Mouse (Mus musculus): Measurements from ENCODE around the gene Capg. TPM values are rescaled to one million over a fixed set of nuclear protein-coding genes. Genes with fewer than 3 reads are reported as not detected.

Capg gene
- polyA plus RNA-seq, 1 experiment from 2014 or later, result 75.8 TPM

GRCm38 (mm10) chr6:72552171-72553078, 8.2 kb downstream of the Capg start:
- H3K36me3 ChIP-seq (ENCODE audit: control insufficient read depth, insufficient read depth, low read length), result no peaks in the 10 kb centered on the region
- no peaks in the 10 kb centered on the region for H3K9me3 ChIP-seq (ENCODE audit: control insufficient read depth, low read length)
- H3K9ac ChIP-seq (ENCODE audit: low read length), result peak overlapping the region; percentile 64
- H3K4me3 ChIP-seq (ENCODE audit: low read length), result peak overlapping the region; percentile 51
- H3K27me3 ChIP-seq (ENCODE audit: control insufficient read depth, insufficient read depth, low read depth, low read length), result no peaks in the 10 kb centered on the region
- ATAC-seq (ENCODE audit: low read depth), result peak; percentile 97
- H3K4me2 ChIP-seq (ENCODE audit: low read depth, low read length), result peak overlapping the region; percentile 74
- H3K27ac ChIP-seq (ENCODE audit: low read length), result peak overlapping the region; percentile 89
- peaks cover 15% of the 10 kb centered on the region for H3K4me1 ChIP-seq (replicated peaks; ENCODE audit: control insufficient read depth, insufficient read depth, low read length)
- 14% methylated on average over 27 of the region's 27 CpGs for WGBS

GRCm38 (mm10) chr6:72553079-72553412, 8.9 kb downstream of the Capg start:
- peaks cover 15% of the 10 kb centered on the region for H3K4me1 ChIP-seq (replicated peaks; ENCODE audit: control insufficient read depth, insufficient read depth, low read length)
- H3K4me2 ChIP-seq (ENCODE audit: low read depth, low read length), result peak overlapping the region; percentile 74
- no peaks in the 10 kb centered on the region for H3K9me3 ChIP-seq (ENCODE audit: control insufficient read depth, low read length)
- no peak; the same call in 1 of the 2 replicates for ATAC-seq (ENCODE audit: low read depth)
- H3K27ac ChIP-seq (ENCODE audit: low read length), result peak overlapping the region; percentile 89
- WGBS, result 13% methylated on average over 8 of the region's 8 CpGs
- no peaks in the 10 kb centered on the region for H3K27me3 ChIP-seq (ENCODE audit: control insufficient read depth, insufficient read depth, low read depth, low read length)
- no peaks in the 10 kb centered on the region for H3K36me3 ChIP-seq (ENCODE audit: control insufficient read depth, insufficient read depth, low read length)
- H3K9ac ChIP-seq (ENCODE audit: low read length), result peak overlapping the region; percentile 64
- H3K4me3 ChIP-seq (ENCODE audit: low read length), result peak overlapping the region; percentile 51

GRCm38 (mm10) chr6:72560801-72561200, 16.6 kb downstream of the Capg start:
- H3K9ac ChIP-seq (ENCODE audit: low read length), result no peak overlapping the region
- whole genome bisulfite sequencing, result 57% methylated on average over 8 of the region's 8 CpGs
- ATAC-seq (ENCODE audit: low read depth), result no peak

GRCm38 (mm10) chr6:72562486-72562885, 18.3 kb downstream of the Capg start:
- no peak for ATAC-seq (ENCODE audit: low read depth)
- Histone ChIP-seq H3K27ac (ENCODE audit: low read length) (no peak overlapping the region), H3K4me3 (ENCODE audit: low read length) (no peak overlapping the region), H3K9me3 (ENCODE audit: control insufficient read depth, low read length) (no peaks in the 10 kb centered on the region), H3K4me2 (ENCODE audit: low read depth, low read length) (no peak overlapping the region), H3K4me1 (replicated peaks; ENCODE audit: control insufficient read depth, insufficient read depth, low read length) (no peaks in the 10 kb centered on the region), H3K36me3 (ENCODE audit: control insufficient read depth, insufficient read depth, low read length) (no peaks in the 10 kb centered on the region; the same call in 1 of the 2 replicates), H3K27me3 (ENCODE audit: control insufficient read depth, insufficient read depth, low read depth, low read length) (no peaks in the 10 kb centered on the region), H3K9ac (ENCODE audit: low read length) (peak overlapping the region; percentile 1; the same call in 1 of the 2 replicates)
- 50% methylated on average over 6 of the region's 6 CpGs for WGBS

More at GRCm38 (mm10) chr6:72560801-72561200, 16.6 kb downstream of the Capg start:
- H3K36me3 ChIP-seq (ENCODE audit: control insufficient read depth, insufficient read depth, low read length), result no peaks in the 10 kb centered on the region
- no peaks in the 10 kb centered on the region for H3K9me3 ChIP-seq (ENCODE audit: control insufficient read depth, low read length)
- no peak overlapping the region for H3K27ac ChIP-seq (ENCODE audit: low read length)
- H3K4me1 ChIP-seq (replicated peaks; ENCODE audit: control insufficient read depth, insufficient read depth, low read length), result no peaks in the 10 kb centered on the region
- no peaks in the 10 kb centered on the region for H3K27me3 ChIP-seq (ENCODE audit: control insufficient read depth, insufficient read depth, low read depth, low read length)
- no peak overlapping the region for H3K4me2 ChIP-seq (ENCODE audit: low read depth, low read length)
- no peak overlapping the region for H3K4me3 ChIP-seq (ENCODE audit: low read length)

GRCm38 (mm10) chr6:72562894-72563293, 18.7 kb downstream of the Capg start:
- Histone ChIP-seq H3K9ac (ENCODE audit: low read length) (peak overlapping the region; percentile 1; the same call in 1 of the 2 replicates), H3K27ac (ENCODE audit: low read length) (no peak overlapping the region)
- 68% methylated on average over 5 of the region's 5 CpGs for WGBS

GRCm38 (mm10) chr6:72565506-72565905, 21.3 kb downstream of the Capg start:
- H3K27me3 ChIP-seq (ENCODE audit: control insufficient read depth, insufficient read depth, low read depth, low read length), result no peaks in the 10 kb centered on the region
- H3K4me2 ChIP-seq (ENCODE audit: low read depth, low read length), result no peak overlapping the region
- no peak overlapping the region for H3K9ac ChIP-seq (ENCODE audit: low read length)
- no peaks in the 10 kb centered on the region for H3K4me1 ChIP-seq (replicated peaks; ENCODE audit: control insufficient read depth, insufficient read depth, low read length)
- peaks cover 3% of the 10 kb centered on the region; the same call in 1 of the 2 replicates for H3K36me3 ChIP-seq (ENCODE audit: control insufficient read depth, insufficient read depth, low read length)
- H3K9me3 ChIP-seq (ENCODE audit: control insufficient read depth, low read length), result no peaks in the 10 kb centered on the region
- no peak overlapping the region for H3K27ac ChIP-seq (ENCODE audit: low read length)
- no peak for ATAC-seq (ENCODE audit: low read depth)
- 60% methylated on average over 7 of the region's 7 CpGs for WGBS
- H3K4me3 ChIP-seq (ENCODE audit: low read length), result no peak overlapping the region

More at GRCm38 (mm10) chr6:72562894-72563293, 18.7 kb downstream of the Capg start:
- ATAC-seq (ENCODE audit: low read depth), result no peak
- H3K36me3 ChIP-seq (ENCODE audit: control insufficient read depth, insufficient read depth, low read length), result no peaks in the 10 kb centered on the region; the same call in 1 of the 2 replicates
- no peaks in the 10 kb centered on the region for H3K27me3 ChIP-seq (ENCODE audit: control insufficient read depth, insufficient read depth, low read depth, low read length)
- H3K4me3 ChIP-seq (ENCODE audit: low read length), result no peak overlapping the region
- no peaks in the 10 kb centered on the region for H3K9me3 ChIP-seq (ENCODE audit: control insufficient read depth, low read length)
- no peaks in the 10 kb centered on the region for H3K4me1 ChIP-seq (replicated peaks; ENCODE audit: control insufficient read depth, insufficient read depth, low read length)
- no peak overlapping the region for H3K4me2 ChIP-seq (ENCODE audit: low read depth, low read length)

GRCm38 (mm10) chr6:72566044-72566443, 21.9 kb downstream of the Capg start:
- H3K36me3 ChIP-seq (ENCODE audit: control insufficient read depth, insufficient read depth, low read length), result peaks cover 3% of the 10 kb centered on the region; the same call in 1 of the 2 replicates
- H3K4me3 ChIP-seq (ENCODE audit: low read length), result no peak overlapping the region
- no peaks in the 10 kb centered on the region for H3K27me3 ChIP-seq (ENCODE audit: control insufficient read depth, insufficient read depth, low read depth, low read length)
- H3K9me3 ChIP-seq (ENCODE audit: control insufficient read depth, low read length), result no peaks in the 10 kb centered on the region
- 4% methylated on average over 4 of the region's 4 CpGs for WGBS
- ATAC-seq (ENCODE audit: low read depth), result peak; percentile 87
- H3K27ac ChIP-seq (ENCODE audit: low read length), result no peak overlapping the region
- H3K4me1 ChIP-seq (replicated peaks; ENCODE audit: control insufficient read depth, insufficient read depth, low read length), result no peaks in the 10 kb centered on the region
- H3K9ac ChIP-seq (ENCODE audit: low read length), result no peak overlapping the region
- no peak overlapping the region for H3K4me2 ChIP-seq (ENCODE audit: low read depth, low read length)

GRCm38 (mm10) chr6:72567508-72567907, 23.3 kb downstream of the Capg start:
- peaks cover 3% of the 10 kb centered on the region; the same call in 1 of the 2 replicates for H3K36me3 ChIP-seq (ENCODE audit: control insufficient read depth, insufficient read depth, low read length)
- H3K27me3 ChIP-seq (ENCODE audit: control insufficient read depth, insufficient read depth, low read depth, low read length), result no peaks in the 10 kb centered on the region
- H3K4me1 ChIP-seq (replicated peaks; ENCODE audit: control insufficient read depth, insufficient read depth, low read length), result no peaks in the 10 kb centered on the region
- no peak overlapping the region for H3K9ac ChIP-seq (ENCODE audit: low read length)
- 81% methylated on average over 5 of the region's 5 CpGs for WGBS
- no peaks in the 10 kb centered on the region for H3K9me3 ChIP-seq (ENCODE audit: control insufficient read depth, low read length)
- no peak overlapping the region for H3K4me2 ChIP-seq (ENCODE audit: low read depth, low read length)
- H3K4me3 ChIP-seq (ENCODE audit: low read length), result no peak overlapping the region
- ATAC-seq (ENCODE audit: low read depth), result no peak
- H3K27ac ChIP-seq (ENCODE audit: low read length), result no peak overlapping the region

- H3K4me3 ChIP-seq (ENCODE audit: low read length), result no peak overlapping the region
- H3K4me2 ChIP-seq (ENCODE audit: low read depth, low read length), result no peak overlapping the region
- no peaks in the 10 kb centered on the region for H3K9me3 ChIP-seq (ENCODE audit: control insufficient read depth, low read length)
- peaks cover 3% of the 10 kb centered on the region; the same call in 1 of the 2 replicates for H3K36me3 ChIP-seq (ENCODE audit: control insufficient read depth, insufficient read depth, low read length)
- ATAC-seq (ENCODE audit: low read depth), result no peak
- no peaks in the 10 kb centered on the region for H3K4me1 ChIP-seq (replicated peaks; ENCODE audit: control insufficient read depth, insufficient read depth, low read length)
- H3K27ac ChIP-seq (ENCODE audit: low read length), result no peak overlapping the region
- no peak overlapping the region for H3K9ac ChIP-seq (ENCODE audit: low read length)
- 83% methylated on average over 10 of the region's 10 CpGs for WGBS
- no peaks in the 10 kb centered on the region for H3K27me3 ChIP-seq (ENCODE audit: control insufficient read depth, insufficient read depth, low read depth, low read length)
Measured at GRCm38 (mm10) chr6:72568736-72569135, 24.5 kb downstream of the Capg start.

Measured in lung, embryonic 16.5 days (tissue).